Mouse (Mus musculus) cortical plate, adult 2 months (tissue): ENCODE data around the gene Cstf2t. TPM values are rescaled to one million over a fixed set of nuclear protein-coding genes. Genes with fewer than 3 reads are reported as not detected.

Experiments used
- H3K27ac ChIP-seq: fragments of 200-500 bp; 2 replicates; pipeline ENCODE4 v1.5.1; 2012; ENCODE audit warnings: low read length, control low read depth, inconsistent platforms; ENCODE audit not compliant: insufficient read depth
- H3K4me1 ChIP-seq: fragments of 200-500 bp; 2 replicates; pipeline ENCODE4 v1.6.1; 2011; ENCODE audit warnings: low read length; ENCODE audit not compliant: control insufficient read depth, insufficient read depth
- H3K4me3 ChIP-seq: fragments of 200-500 bp; 2 replicates; pipeline ENCODE4 v1.5.1; 2011; ENCODE audit warnings: mild to moderate bottlenecking, low read length, control low read depth; ENCODE audit not compliant: insufficient read depth
- CTCF ChIP-seq: fragments of 200-500 bp; IDR thresholded peaks from 2 replicates; pipeline ENCODE4 v1.5.1; 2011; ENCODE audit warnings: mild to moderate bottlenecking, control low read depth, low read length; ENCODE audit not compliant: insufficient read depth; ENCODE audit errors: extremely low read depth
- POLR2A ChIP-seq: fragments of 200-500 bp; IDR thresholded peaks from 2 replicates; pipeline ENCODE4 v1.6.1; 2011; ENCODE audit warnings: mild to moderate bottlenecking, low read length, control low read depth; ENCODE audit not compliant: insufficient read depth; ENCODE audit errors: extremely low read depth
- polyA plus RNA-seq: library from polyadenylated mRNA; depleted of rRNA; stranded (reverse); fragments of >200 nt; gene quantifications from 2 replicates; pipeline ENCODE4 v1.2.3, GENCODE M21; 2012; rRNA removed

The Cstf2t gene
- 39.2 and 43.0 TPM in 2 replicates for polyA plus RNA-seq

GRCm38 (mm10) chr19:31082662-31083429 lies at the start of gene Cstf2t:
TSS of gene Cstf2t (plus strand) at chr19:31082837.
- Histone ChIP-seq H3K4me3 (peak within 1 kb of the TSS; percentile 65), H3K27ac (0 out of 2 replicates have a peak within 1 kb of the TSS, but pooled peaks have one; percentile 25), H3K4me1 (peaks cover 8% of the 10 kb centered on the region)
- TF ChIP-seq CTCF (no peak), POLR2A (peak; percentile 94)

GRCm38 (mm10) chr19:31038951-31039350 lies 43.7 kb upstream of the Cstf2t start:
- Histone ChIP-seq H3K4me1 (no peaks in the 10 kb centered on the region), H3K4me3 (no peak overlapping the region), H3K27ac (no peak overlapping the region)
- TF ChIP-seq CTCF: no peak
- no peak for TF ChIP-seq POLR2A

- TF ChIP-seq CTCF (no peak), POLR2A (no peak)
- no peaks in the 10 kb centered on the region; the same call in 1 of the 2 replicates for H3K4me1 ChIP-seq
- H3K27ac ChIP-seq: no peak overlapping the region
- H3K4me3 ChIP-seq: no peak overlapping the region
Observed at GRCm38 (mm10) chr19:31040948-31041847, 41.4 kb upstream of the Cstf2t start.

GRCm38 (mm10) chr19:31046601-31047000 lies 36.0 kb upstream of the Cstf2t start:
- Histone ChIP-seq H3K4me3 (no peak overlapping the region), H3K4me1 (no peaks in the 10 kb centered on the region; the same call in 1 of the 2 replicates), H3K27ac (no peak overlapping the region)
- TF ChIP-seq CTCF (peak; percentile 8; the same call in 1 of the 2 replicates), POLR2A (no peak)

DNA sequence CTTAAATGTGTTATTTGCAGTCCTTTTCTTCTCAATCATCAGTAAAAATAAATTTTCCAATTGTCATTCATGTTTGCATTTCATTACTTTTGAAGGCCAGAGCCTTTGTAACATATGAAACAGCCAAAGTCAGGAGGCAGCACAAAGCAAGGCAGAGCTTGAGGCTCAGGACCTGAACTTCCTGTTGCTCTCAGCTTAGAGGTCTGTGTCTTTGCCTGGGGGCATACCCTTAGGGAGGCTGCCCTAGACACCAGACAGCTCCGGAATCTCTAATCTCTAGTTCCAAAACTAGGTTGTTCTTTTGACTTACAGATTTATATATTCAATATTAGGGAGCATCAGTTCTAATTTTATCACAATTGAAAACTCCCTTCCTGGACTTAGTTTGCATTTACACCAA lies 17.9 kb upstream of the Cstf2t start:
- H3K4me3 ChIP-seq: no peak overlapping the region
- TF ChIP-seq CTCF (no peak), POLR2A (no peak)
- no peaks in the 10 kb centered on the region for H3K4me1 ChIP-seq
- H3K27ac ChIP-seq: no peak overlapping the region

GRCm38 (mm10) chr19:31065206-31065781 lies 17.3 kb upstream of the Cstf2t start:
- no peak overlapping the region for H3K27ac ChIP-seq
- no peaks in the 10 kb centered on the region for H3K4me1 ChIP-seq
- H3K4me3 ChIP-seq: no peak overlapping the region
- TF ChIP-seq POLR2A: no peak
- TF ChIP-seq CTCF: no peak

DNA sequence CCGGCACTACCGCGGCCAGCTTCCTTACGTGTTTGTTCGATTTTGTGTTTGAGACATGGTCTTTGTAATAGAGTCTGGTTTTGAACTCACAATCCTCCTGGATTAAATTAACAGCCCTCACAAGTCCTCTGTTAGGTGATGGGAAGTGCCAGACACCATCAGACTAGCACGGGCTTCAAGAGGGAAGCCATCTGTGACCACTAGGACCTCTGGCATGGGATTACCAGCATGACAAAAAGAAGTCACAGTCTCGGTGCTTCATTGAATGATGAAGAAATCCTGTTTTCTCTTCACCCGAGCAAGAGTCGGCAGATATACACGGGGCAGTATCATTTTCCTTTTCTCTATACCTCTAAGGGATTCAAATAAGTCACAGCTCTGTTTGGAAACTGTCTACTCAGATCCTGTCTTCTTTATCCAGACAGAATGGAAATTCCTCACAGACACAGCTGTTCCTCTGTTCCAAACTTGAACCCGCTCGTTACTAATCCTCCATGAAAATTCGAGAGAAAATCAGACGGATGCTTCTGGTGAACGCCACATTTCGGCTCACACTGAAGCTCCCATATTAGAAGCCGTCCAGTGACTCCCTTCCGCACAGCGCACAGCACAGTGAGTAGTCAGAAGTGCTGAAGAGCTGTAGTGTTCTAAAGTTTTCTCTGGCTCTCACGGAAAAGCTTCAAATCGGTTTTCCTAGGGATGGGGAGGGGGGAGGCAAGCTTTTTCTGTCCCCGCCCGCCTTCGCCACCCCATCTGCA lies 8.5 kb upstream of the Cstf2t start:
- Histone ChIP-seq H3K4me3 (no peak overlapping the region), H3K4me1 (0 out of 2 replicates have a peak, but pooled peaks cover 1% of the 10 kb centered on the region), H3K27ac (no peak overlapping the region)
- TF ChIP-seq CTCF (no peak), POLR2A (no peak)

DNA sequence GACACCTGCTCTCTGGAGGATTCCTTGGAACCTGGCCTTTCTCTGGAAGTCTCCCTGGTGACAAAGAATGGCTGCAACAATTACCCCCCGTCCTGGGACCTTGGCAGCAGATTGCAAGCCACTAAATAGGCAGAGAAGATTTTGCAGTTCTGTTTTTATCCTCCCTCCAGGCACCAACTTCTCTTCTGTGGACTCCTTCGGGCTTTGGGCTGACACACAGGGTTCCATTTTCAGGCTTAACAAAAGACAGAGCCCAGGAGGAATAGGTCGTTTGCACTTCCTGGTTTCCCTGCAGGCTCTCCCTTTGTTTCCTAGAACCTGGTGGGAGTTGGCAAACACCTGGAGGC lies 7.9 kb upstream of the Cstf2t start:
- TF ChIP-seq CTCF (no peak), POLR2A (no peak)
- Histone ChIP-seq H3K4me3 (no peak overlapping the region), H3K4me1 (0 out of 2 replicates have a peak, but pooled peaks cover 1% of the 10 kb centered on the region), H3K27ac (no peak overlapping the region)

DNA sequence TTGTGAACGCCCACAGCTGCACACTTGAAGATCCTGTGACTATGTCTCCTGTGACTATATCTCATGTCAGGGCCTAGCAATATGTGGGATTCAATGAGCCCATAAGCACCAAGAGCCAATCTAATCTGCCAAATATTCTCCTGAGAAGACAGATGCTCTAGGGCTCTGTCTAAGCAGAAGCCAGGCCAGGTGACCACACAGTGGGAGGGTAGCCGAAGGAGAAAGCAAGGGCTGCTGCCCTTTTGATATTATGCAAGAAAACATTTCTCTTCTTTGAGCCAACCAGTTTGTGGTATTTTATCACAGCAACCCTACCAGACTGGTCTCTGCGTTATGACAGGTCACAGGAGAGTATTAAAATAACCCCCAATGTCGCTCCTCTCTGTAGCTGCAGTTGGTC lies 6.5 kb upstream of the Cstf2t start:
- H3K4me1 ChIP-seq: 0 out of 2 replicates have a peak, but pooled peaks cover 1% of the 10 kb centered on the region
- TF ChIP-seq CTCF (no peak), POLR2A (no peak)
- H3K4me3 ChIP-seq: no peak overlapping the region
- no peak overlapping the region for H3K27ac ChIP-seq
